Mouse (Mus musculus) ES-Bruce4 (cell line): ENCODE results near the gene Tmem245.

Experiments
- CTCF ChIP-seq: IDR thresholded peaks from one replicate; pipeline ENCODE4 v1.8.1; 2011; ENCODE audit warnings: low read depth, low read length
- EP300 ChIP-seq: IDR thresholded peaks from 2 replicates; pipeline ENCODE4 v1.6.1; 2011; ENCODE audit warnings: low read depth, low read length; ENCODE audit not compliant: insufficient read depth
- POLR2A ChIP-seq: IDR thresholded peaks from one replicate; pipeline ENCODE4 v1.8.1; 2011; ENCODE audit warnings: low read length; ENCODE audit not compliant: insufficient read depth

DNA sequence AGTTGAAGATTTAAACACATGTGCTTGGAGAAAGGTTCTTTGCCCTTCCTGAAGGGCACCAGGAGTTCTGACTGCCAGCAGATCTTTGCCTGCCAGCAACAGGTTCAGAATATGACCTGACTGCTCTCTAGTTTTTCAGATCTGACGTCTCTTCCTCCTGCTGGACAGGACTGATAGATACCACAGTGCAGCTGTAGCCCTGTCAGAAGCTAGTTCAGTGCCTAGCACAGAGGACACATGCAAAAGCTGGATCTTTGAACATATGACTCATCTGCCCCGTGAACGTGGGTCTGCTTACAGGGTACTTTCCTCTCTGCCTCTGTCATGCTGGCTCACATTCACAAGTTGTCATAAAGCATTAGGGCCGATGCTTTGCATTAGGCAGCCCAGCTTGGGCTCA, 3.0 kb downstream of the Tmem245 start:
- TF ChIP-seq CTCF (no peak), POLR2A (no peak), EP300 (no peak)
